Mouse (Mus musculus): Measurements from ENCODE around the gene Ccn1. TPM values are rescaled to one million over a fixed set of nuclear protein-coding genes. Genes with fewer than 3 reads are reported as not detected.

Gene Ccn1
- polyA plus RNA-seq, 2 experiments, result 53.5 to 105 TPM

GRCm38 (mm10) chr3:145619621-145620365 lies 30.0 kb downstream of the Ccn1 start:
- Histone ChIP-seq H3K4me2 (replicated peaks; ENCODE audit: low read depth, low read length, severe bottlenecking) (no peak overlapping the region), H3K27ac (replicated peaks; ENCODE audit: low read depth, low read length) (no peak overlapping the region), H3K27me3 (ENCODE audit: control insufficient read depth, insufficient read depth, low read length) (no peaks in the 10 kb centered on the region), H3K4me1 (ENCODE audit: control insufficient read depth, insufficient read depth, low read length) (peaks cover 11% of the 10 kb centered on the region), H3K9me3 (ENCODE audit: control insufficient read depth, low read length) (no peaks in the 10 kb centered on the region), H3K36me3 (ENCODE audit: control insufficient read depth, insufficient read depth, low read length) (no peaks in the 10 kb centered on the region), H3K4me3 (replicated peaks; ENCODE audit: low read length) (no peak overlapping the region), H3K9ac (ENCODE audit: low read depth, low read length, severe bottlenecking) (no peak overlapping the region)
- TF ChIP-seq POLR2A (IDR thresholded peaks at IDR 0.05; ENCODE audit: borderline replicate concordance, extremely low read depth, insufficient read depth, insufficient read length), result no peak
- ATAC-seq (ENCODE audit: low FRiP score, low read depth), result no peak
- WGBS, result 73% methylated on average over 17 of the region's 17 CpGs
- DNase-seq (ENCODE audit: low spot score), result no peak

- Histone ChIP-seq H3K4me2 (replicated peaks; ENCODE audit: low read depth, low read length, severe bottlenecking) (no peak overlapping the region), H3K4me3 (replicated peaks; ENCODE audit: low read length) (no peak overlapping the region), H3K27me3 (ENCODE audit: control insufficient read depth, insufficient read depth, low read length) (no peaks in the 10 kb centered on the region), H3K9ac (ENCODE audit: low read depth, low read length, severe bottlenecking) (no peak overlapping the region), H3K9me3 (ENCODE audit: control insufficient read depth, low read length) (no peaks in the 10 kb centered on the region), H3K27ac (replicated peaks; ENCODE audit: low read depth, low read length) (no peak overlapping the region), H3K4me1 (ENCODE audit: control insufficient read depth, insufficient read depth, low read length) (peaks cover 25% of the 10 kb centered on the region), H3K36me3 (ENCODE audit: control insufficient read depth, insufficient read depth, low read length) (no peaks in the 10 kb centered on the region)
- no peak for DNase-seq (ENCODE audit: low spot score)
- WGBS, result 76% methylated on average over 9 of the region's 9 CpGs
- no peak; the same call in 1 of the 2 replicates for ATAC-seq (ENCODE audit: low FRiP score, low read depth)
- no peak for TF ChIP-seq POLR2A (IDR thresholded peaks at IDR 0.05; ENCODE audit: borderline replicate concordance, extremely low read depth, insufficient read depth, insufficient read length)
Measured at GRCm38 (mm10) chr3:145618299-145618698, 31.5 kb downstream of the Ccn1 start.

DNA sequence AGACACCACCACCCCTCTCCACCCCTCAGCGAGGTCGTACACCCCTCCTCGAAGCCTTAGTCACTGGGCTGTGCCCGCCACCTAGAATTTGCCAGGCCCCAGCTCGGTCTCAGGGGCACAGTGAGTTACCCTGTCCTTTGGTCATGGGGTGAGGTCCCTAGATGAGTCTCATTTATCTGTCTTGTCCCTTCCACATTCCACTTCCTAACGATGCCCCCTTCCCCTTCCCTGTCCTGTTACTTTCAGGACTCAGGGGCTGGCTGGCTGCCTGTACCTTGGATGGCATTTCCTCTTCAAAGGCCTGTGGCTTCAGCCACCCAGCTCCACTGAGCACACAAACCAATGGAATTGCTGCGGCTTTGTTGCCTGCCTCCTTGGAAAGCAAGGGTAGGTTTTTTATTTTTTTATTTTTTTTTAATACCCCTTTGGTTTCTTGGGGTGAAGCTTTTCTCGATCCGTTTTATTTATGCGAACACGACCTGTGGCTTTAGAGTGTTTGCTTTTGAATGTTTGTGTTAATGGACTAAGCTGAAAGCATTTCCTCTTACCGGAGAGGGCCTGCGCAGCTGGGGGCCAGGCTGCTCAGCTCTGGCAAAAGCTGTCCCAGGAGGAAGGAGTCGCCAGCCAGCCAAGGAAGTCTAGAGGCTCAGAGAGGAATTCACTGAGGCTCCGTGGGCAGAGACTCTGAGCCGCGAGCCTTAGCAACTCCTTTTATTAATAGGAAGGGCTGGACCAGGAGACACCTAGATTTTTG lies 35.2 kb downstream of the Ccn1 start:
- Histone ChIP-seq H3K4me1 (ENCODE audit: control insufficient read depth, insufficient read depth, low read length) (peaks cover 26% of the 10 kb centered on the region), H3K4me3 (replicated peaks; ENCODE audit: low read length) (no peak overlapping the region), H3K36me3 (ENCODE audit: control insufficient read depth, insufficient read depth, low read length) (no peaks in the 10 kb centered on the region), H3K9me3 (ENCODE audit: control insufficient read depth, low read length) (no peaks in the 10 kb centered on the region), H3K9ac (ENCODE audit: low read depth, low read length, severe bottlenecking) (no peak overlapping the region), H3K4me2 (replicated peaks; ENCODE audit: low read depth, low read length, severe bottlenecking) (peak overlapping the region; percentile 37), H3K27me3 (ENCODE audit: control insufficient read depth, insufficient read depth, low read length) (no peaks in the 10 kb centered on the region), H3K27ac (replicated peaks; ENCODE audit: low read depth, low read length) (peak overlapping the region; percentile 65)
- peak; percentile 48 for DNase-seq (ENCODE audit: low spot score)
- peak; percentile 62 for ATAC-seq (ENCODE audit: low FRiP score, low read depth)
- 11% methylated on average over 17 of the region's 17 CpGs for WGBS
- TF ChIP-seq POLR2A (IDR thresholded peaks at IDR 0.05; ENCODE audit: borderline replicate concordance, extremely low read depth, insufficient read depth, insufficient read length), result no peak

GRCm38 (mm10) chr3:145613234-145613633 lies 36.5 kb downstream of the Ccn1 start:
- Histone ChIP-seq H3K9ac (ENCODE audit: low read depth, low read length, severe bottlenecking) (no peak overlapping the region), H3K27me3 (ENCODE audit: control insufficient read depth, insufficient read depth, low read length) (no peaks in the 10 kb centered on the region), H3K9me3 (ENCODE audit: control insufficient read depth, low read length) (no peaks in the 10 kb centered on the region), H3K36me3 (ENCODE audit: control insufficient read depth, insufficient read depth, low read length) (no peaks in the 10 kb centered on the region), H3K4me3 (replicated peaks; ENCODE audit: low read length) (no peak overlapping the region), H3K4me1 (ENCODE audit: control insufficient read depth, insufficient read depth, low read length) (peaks cover 23% of the 10 kb centered on the region), H3K27ac (replicated peaks; ENCODE audit: low read depth, low read length) (no peak overlapping the region), H3K4me2 (replicated peaks; ENCODE audit: low read depth, low read length, severe bottlenecking) (no peak overlapping the region)
- no peak for DNase-seq (ENCODE audit: low spot score)
- TF ChIP-seq POLR2A (IDR thresholded peaks at IDR 0.05; ENCODE audit: borderline replicate concordance, extremely low read depth, insufficient read depth, insufficient read length), result no peak
- 61% methylated on average over 4 of the region's 4 CpGs for WGBS
- ATAC-seq (ENCODE audit: low FRiP score, low read depth), result 0 out of 2 replicates have a peak, but pooled peaks have one; percentile 19

- 27% methylated on average over 4 of the region's 4 CpGs for WGBS
Measured at GRCm38 (mm10) chr3:145612662-145613061, 37.1 kb downstream of the Ccn1 start.

More at GRCm38 (mm10) chr3:145612662-145613061, 37.1 kb downstream of the Ccn1 start:
- Histone ChIP-seq H3K4me2 (replicated peaks; ENCODE audit: low read depth, low read length, severe bottlenecking) (no peak overlapping the region), H3K36me3 (ENCODE audit: control insufficient read depth, insufficient read depth, low read length) (no peaks in the 10 kb centered on the region), H3K27me3 (ENCODE audit: control insufficient read depth, insufficient read depth, low read length) (no peaks in the 10 kb centered on the region), H3K4me3 (replicated peaks; ENCODE audit: low read length) (no peak overlapping the region), H3K4me1 (ENCODE audit: control insufficient read depth, insufficient read depth, low read length) (peaks cover 23% of the 10 kb centered on the region), H3K27ac (replicated peaks; ENCODE audit: low read depth, low read length) (no peak overlapping the region), H3K9ac (ENCODE audit: low read depth, low read length, severe bottlenecking) (no peak overlapping the region), H3K9me3 (ENCODE audit: control insufficient read depth, low read length) (no peaks in the 10 kb centered on the region)
- ATAC-seq (ENCODE audit: low FRiP score, low read depth) (no peak), DNase-seq (ENCODE audit: low spot score) (peak; percentile 64)
- TF ChIP-seq POLR2A (IDR thresholded peaks at IDR 0.05; ENCODE audit: borderline replicate concordance, extremely low read depth, insufficient read depth, insufficient read length), result no peak

Measured in limb, embryonic 14.5 days (tissue).